Mouse (Mus musculus) hematopoietic stem cell, adult 5-6 weeks (primary cell): ENCODE data around the gene Wscd2. TPM values are rescaled to one million over a fixed set of nuclear protein-coding genes. Genes with fewer than 3 reads are reported as not detected.
A peak's percentile ranks its signal among the peaks of the same experiment; 100 is the strongest.

Experiments
- ATAC-seq, 2 experiments: fragments of 125-278 bp in 1 of 2; replicated peaks in 1 of 2; 2 replicates each; pipeline ENCODE4 v1.8.0; 2016 to 2017; ENCODE audit warnings: inconsistent platforms in 2 of 2, mild to moderate bottlenecking in 2 of 2, moderate number of reproducible peaks in 2 of 2, low read depth in 1 of 2, moderate TSS enrichment in 1 of 2; ENCODE audit not compliant: low FRiP score in 2 of 2, poor library complexity in 2 of 2, severe bottlenecking in 2 of 2, insufficient read depth in 1 of 2, low TSS enrichment in 1 of 2
- total RNA-seq: library from RNA; stranded (forward); fragments of 172-1452, 232-1000 nt; gene quantifications from 2 replicates; pipeline ENCODE4 v1.2.3, GENCODE M21; 2017

Gene Wscd2
- total RNA-seq, 1 experiment from 2014 or later, result not detected

DNA sequence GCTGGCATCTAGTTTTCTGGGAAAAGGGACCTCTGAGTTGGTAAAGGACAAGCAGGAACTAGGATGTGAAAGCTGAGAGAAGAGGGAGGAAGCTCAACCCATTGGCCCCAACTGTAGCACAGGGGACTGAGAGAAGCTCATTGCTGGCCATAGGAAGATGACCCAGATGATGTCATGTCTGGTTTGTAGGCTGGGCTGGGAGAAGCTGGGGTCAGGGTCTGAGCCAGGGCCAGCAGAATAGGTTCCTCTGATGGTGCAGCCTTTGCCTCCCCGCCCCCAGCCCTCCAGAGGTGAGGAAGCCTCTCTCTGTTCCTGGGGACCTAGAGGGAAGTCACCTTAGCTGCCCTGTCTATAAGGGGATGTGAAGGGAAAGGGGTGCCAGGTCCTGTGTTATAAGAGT lies 129.0 kb downstream of the Wscd2 start:
- no peak for ATAC-seq

- no peak for ATAC-seq
Measured at GRCm38 (mm10) chr5:113620130-113620716, 130.1 kb downstream of the Wscd2 start.

DNA sequence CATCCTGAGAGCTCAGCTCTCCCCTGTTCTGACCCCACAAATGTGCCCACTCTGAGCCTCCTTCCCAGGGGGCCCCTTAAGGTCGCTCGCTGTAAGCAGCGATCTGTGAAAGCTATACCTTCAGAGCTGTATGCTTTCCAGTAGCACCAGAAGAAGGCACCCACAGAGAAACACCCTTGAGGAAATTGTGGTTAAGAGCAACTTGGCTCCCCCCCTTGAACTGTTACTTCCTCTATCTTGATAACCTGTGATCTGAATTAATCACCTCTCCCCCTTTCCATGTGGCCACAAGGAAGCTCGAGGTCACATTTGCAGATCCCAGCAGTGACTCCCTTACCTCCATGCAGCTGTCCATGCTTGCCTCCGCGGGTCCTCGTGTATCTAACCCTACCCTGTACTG lies 130.9 kb downstream of the Wscd2 start:
- ATAC-seq, result peak; percentile 51 to 77

DNA sequence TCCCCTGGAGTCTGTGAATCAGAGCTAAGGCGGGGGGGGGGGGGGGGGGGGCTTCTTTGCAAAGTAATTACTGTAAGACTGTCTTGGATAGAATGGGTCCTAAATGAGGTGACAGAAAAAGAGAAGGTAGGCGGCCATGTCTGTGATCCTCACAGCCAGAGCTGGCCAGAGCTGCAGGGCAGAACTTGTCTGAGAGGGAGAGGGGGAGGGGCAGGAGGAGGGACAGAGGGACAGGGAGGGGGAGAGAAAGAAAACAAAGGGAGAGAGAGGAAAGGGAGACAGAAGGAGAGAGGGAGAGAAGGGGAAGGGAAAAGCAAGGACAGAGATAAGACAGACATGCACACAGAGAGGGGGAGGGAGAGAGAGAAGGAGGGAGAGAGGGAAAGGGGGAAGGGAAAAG lies 132.9 kb downstream of the Wscd2 start:
- ATAC-seq, result no peak

GRCm38 (mm10) chr5:113625068-113625467 lies 134.9 kb downstream of the Wscd2 start:
- no peak for ATAC-seq

GRCm38 (mm10) chr5:113626352-113626751 lies 136.2 kb downstream of the Wscd2 start:
- ATAC-seq, result peak; percentile 3 to 38; a peak in 1 of 4 replicates

- ATAC-seq, result no peak
Measured at GRCm38 (mm10) chr5:113626991-113627390, 136.9 kb downstream of the Wscd2 start.

- no peak for ATAC-seq
Measured at GRCm38 (mm10) chr5:113627820-113628437, 137.8 kb downstream of the Wscd2 start.

DNA sequence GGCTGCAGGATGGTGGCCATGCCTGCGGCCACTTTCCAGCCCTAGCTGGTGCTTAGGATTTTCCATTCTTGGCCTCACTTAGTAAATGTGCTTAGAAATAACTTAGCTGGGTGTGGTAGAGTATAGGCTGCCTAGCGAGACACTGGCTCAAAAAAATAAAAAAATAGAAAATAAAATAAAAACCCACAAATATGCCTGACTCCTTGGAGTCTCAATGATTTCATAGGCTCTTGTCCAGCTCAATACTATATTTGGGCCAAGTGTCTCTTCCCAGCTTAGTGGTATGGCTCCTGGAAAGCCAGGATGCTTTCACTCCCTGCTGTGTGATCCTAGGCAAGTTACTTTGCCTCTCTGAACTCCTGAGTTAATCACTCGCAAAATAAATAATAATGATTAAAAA lies 139.1 kb downstream of the Wscd2 start:
- ATAC-seq, result no peak

GRCm38 (mm10) chr5:113630116-113630515 lies 140.0 kb downstream of the Wscd2 start:
- no peak for ATAC-seq

DNA sequence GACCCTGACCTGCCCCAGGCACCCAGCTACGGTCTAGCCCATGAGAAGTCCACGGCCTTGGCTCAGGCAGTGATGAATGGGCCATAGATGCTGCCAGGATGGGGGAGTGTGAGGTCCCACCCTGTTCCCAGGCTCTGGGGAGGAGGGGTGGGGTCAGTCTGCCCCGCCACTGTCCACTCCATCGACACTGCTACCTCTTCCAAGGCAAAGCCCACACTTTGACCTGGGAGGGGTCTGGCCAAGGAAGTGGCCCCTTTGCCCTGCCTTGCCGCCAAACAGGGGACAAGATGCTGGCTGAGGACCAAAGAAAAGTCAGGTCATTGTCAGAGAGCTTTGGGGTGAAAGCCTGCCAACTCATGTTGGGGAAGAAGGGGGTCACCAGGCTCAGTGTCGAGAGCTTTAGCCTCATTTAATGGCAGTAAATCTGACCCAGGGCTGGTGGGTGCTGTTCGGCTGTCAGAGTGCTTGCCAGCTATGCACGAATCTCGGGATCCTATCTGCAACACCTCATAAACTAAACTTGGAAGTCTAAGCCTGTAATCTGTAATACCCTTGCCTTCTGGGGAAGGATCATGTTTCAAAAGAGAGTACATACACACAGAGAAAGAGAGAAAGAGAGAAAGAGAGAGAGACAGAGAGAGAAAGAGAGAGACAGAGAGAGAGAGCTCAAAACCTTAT lies 143.0 kb downstream of the Wscd2 start:
- no peak for ATAC-seq

GRCm38 (mm10) chr5:113634024-113634651 lies 144.0 kb downstream of the Wscd2 start:
- peak; percentile 33 to 36; a peak in 3 of 4 replicates for ATAC-seq

- no peak for ATAC-seq
Measured at GRCm38 (mm10) chr5:113634887-113635610, 144.9 kb downstream of the Wscd2 start.

DNA sequence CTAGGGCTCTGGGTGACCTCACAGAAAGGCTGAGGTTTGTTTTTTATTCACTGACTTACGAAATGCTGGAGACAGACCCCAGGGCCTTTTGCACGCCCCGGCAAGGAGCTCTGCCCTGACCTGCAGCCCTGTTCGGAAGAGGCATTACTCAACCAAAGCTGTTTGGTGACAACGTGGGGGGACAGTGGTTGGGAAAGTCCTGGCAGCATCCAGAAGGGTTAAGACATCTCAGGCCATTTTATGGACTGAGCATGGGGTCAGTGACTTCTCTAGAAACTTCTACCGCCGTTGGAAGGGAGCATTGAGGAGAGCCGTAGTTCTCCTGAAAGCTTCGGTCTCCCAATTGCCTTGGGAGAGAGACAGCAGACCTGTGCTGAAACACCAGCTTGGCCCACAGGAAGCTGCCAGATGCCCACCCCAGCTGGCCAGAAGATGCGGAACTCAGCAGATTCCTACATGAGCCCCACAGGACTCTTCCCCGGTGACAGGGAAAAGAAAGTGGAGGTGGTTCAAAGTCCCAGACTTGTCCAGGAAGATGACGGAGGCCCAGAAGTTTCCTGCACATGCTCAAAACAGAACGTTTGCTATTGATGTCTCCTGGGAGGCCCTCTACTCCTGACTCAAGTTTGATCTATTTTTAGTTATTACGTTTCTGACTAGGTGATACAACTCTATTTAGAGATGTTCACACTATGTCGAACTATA lies 145.9 kb downstream of the Wscd2 start:
- ATAC-seq, result no peak

- no peak for ATAC-seq
Measured at GRCm38 (mm10) chr5:113637631-113638030, 147.5 kb downstream of the Wscd2 start.

GRCm38 (mm10) chr5:113638055-113638454 lies 147.9 kb downstream of the Wscd2 start:
- ATAC-seq, result no peak

- ATAC-seq, result no peak
Measured at GRCm38 (mm10) chr5:113639126-113639525, 149.0 kb downstream of the Wscd2 start.
